Mouse (Mus musculus) Patski (cell line): ENCODE data around the gene Smim15. TPM values are rescaled to one million over a fixed set of nuclear protein-coding genes. Genes with fewer than 3 reads are reported as not detected.

Source experiments
- ATAC-seq: fragments of 100-300 bp; one replicate; pipeline ENCODE4 v1.8.0; 2021
- CTCF ChIA-PET: fragments of 350-600 bp; sonication (Branson Sonifier 250); formaldehyde crosslinking; loops from one replicate; lab custom pipeline; 2022; ENCODE audit warnings: inconsistent platforms; lab: Charles Lee
- POLR2A ChIA-PET: fragments of 350-600 bp; sonication (Branson Sonifier 250); formaldehyde crosslinking; loops from one replicate; lab custom pipeline; 2022; ENCODE audit warnings: antibody characterized with exemption, inconsistent platforms; lab: Charles Lee
- DNase-seq: peaks from one replicate; pipeline ENCODE4 v3.0.0-alpha.2; 2011; ENCODE audit warnings: low read depth, low spot score
- H3K27me3 ChIP-seq: fragments of 371-371 bp; one replicate; pipeline ENCODE4 v1.5.1; 2021
- CTCF ChIP-seq: fragments of 100-300 bp; IDR thresholded peaks from one replicate; pipeline ENCODE4 v1.5.1; 2021
- in situ Hi-C: fragments of 300-500 bp; cut with MboI; formaldehyde crosslinking; loops from 3 replicates; pipeline ENCODE4 v1.11.1; 2018; ENCODE audit warnings: low pct_unique_long_range_greater_than_20kb, mixed read lengths
- polyA plus RNA-seq: library from polyadenylated mRNA; unstranded; gene quantifications from one replicate; pipeline ENCODE4 v1.2.3, GENCODE M21; 2021

The Smim15 gene
- polyA plus RNA-seq = 69.3 TPM

- in situ Hi-C loops = loop anchor here (5.0 to 10.0 kb wide), 3 partner anchors 152 to 720 kb away; no protein-coding TSS in a partner anchor
Observed at GRCm38 (mm10) chr13:108044222-108044941, at the start of gene Smim15. Smim15 (plus strand) TSS chr13:108044446.

GRCm38 (mm10) chr13:107995211-107995610 is 49.0 kb upstream of the Smim15 start:
- no peak for TF ChIP-seq CTCF
- no peak for ATAC-seq
- no peak for DNase-seq
- in situ Hi-C loops = no loop called here
- H3K27me3 ChIP-seq = no peaks in the 10 kb centered on the region
- POLR2A ChIA-PET = no interaction called here
- CTCF ChIA-PET = interaction anchor here (0.8 to 1.8 kb wide), 3 partner anchors 11 to 77 kb away, joined by 3 to 6 read pairs (median 3); no protein-coding TSS in a partner anchor

More at GRCm38 (mm10) chr13:108044222-108044941, at the start of gene Smim15:
- CTCF ChIA-PET = interaction anchor here (1.0 to 1.3 kb wide), 2 partner anchors 153 to 583 kb away, joined by 3 to 4 read pairs; no protein-coding TSS in a partner anchor
- DNase-seq = peak; percentile 22
- POLR2A ChIA-PET = interaction anchor here (0.6 to 1.0 kb wide), 2 partner anchors 153 to 363 kb away, joined by 3 to 4 read pairs; no protein-coding TSS in a partner anchor
- peak; percentile 91 for ATAC-seq
- no peak for TF ChIP-seq CTCF
- H3K27me3 ChIP-seq = peaks cover 11% of the 10 kb centered on the region

GRCm38 (mm10) chr13:107996301-107996700 is 47.9 kb upstream of the Smim15 start:
- in situ Hi-C loops = no loop called here
- DNase-seq (no peak), ATAC-seq (no peak)
- CTCF ChIA-PET = no interaction called here
- POLR2A ChIA-PET = no interaction called here
- TF ChIP-seq CTCF = no peak
- H3K27me3 ChIP-seq = no peaks in the 10 kb centered on the region

GRCm38 (mm10) chr13:108007861-108008260 is 36.4 kb upstream of the Smim15 start:
- H3K27me3 ChIP-seq = no peaks in the 10 kb centered on the region
- ChIA-PET POLR2A (interaction anchor here (0.9 kb wide), 1 partner anchor 30 kb away, joined by 6 read pairs; no protein-coding TSS in a partner anchor), CTCF (interaction anchor here (0.9 kb wide), 1 partner anchor 9 kb away, joined by 3 read pairs; no protein-coding TSS in a partner anchor)
- TF ChIP-seq CTCF = no peak
- ATAC-seq = no peak
- no peak for DNase-seq
- in situ Hi-C loops = no loop called here

- in situ Hi-C loops = loop anchor here (10.0 kb wide), 1 partner anchor 118 kb away; no protein-coding TSS in a partner anchor
- ATAC-seq (peak; percentile 82), DNase-seq (peak; percentile 76)
- no peak for TF ChIP-seq CTCF
- POLR2A ChIA-PET = no interaction called here
- H3K27me3 ChIP-seq = no peaks in the 10 kb centered on the region
- CTCF ChIA-PET = interaction anchor here (0.7 to 2.6 kb wide), 2 partner anchors 20 to 28 kb away, joined by 4 to 9 read pairs; no protein-coding TSS in a partner anchor
Observed at GRCm38 (mm10) chr13:108013110-108013509, 31.1 kb upstream of the Smim15 start.

- no peaks in the 10 kb centered on the region for H3K27me3 ChIP-seq
- CTCF ChIA-PET = interaction anchor here (0.6 to 2.6 kb wide), 4 partner anchors 9 to 132 kb away, joined by 3 to 9 read pairs (median 3); no protein-coding TSS in a partner anchor
- in situ Hi-C loops = loop anchor here (10.0 kb wide), 1 partner anchor 119 kb away; no protein-coding TSS in a partner anchor
- ATAC-seq (peak; percentile 62), DNase-seq (peak; percentile 76)
- no peak for TF ChIP-seq CTCF
- POLR2A ChIA-PET = interaction anchor here (0.6 kb wide), 1 partner anchor 31 kb away, joined by 4 read pairs; no protein-coding TSS in a partner anchor
Observed at GRCm38 (mm10) chr13:108013839-108014238, 30.4 kb upstream of the Smim15 start.

- CTCF ChIA-PET = interaction anchor here (2.6 kb wide), 1 partner anchor 26 kb away, joined by 9 read pairs; no protein-coding TSS in a partner anchor
- ATAC-seq (no peak), DNase-seq (no peak)
- TF ChIP-seq CTCF = no peak
- POLR2A ChIA-PET = no interaction called here
- H3K27me3 ChIP-seq = no peaks in the 10 kb centered on the region
- in situ Hi-C loops = loop anchor here (10.0 kb wide), 1 partner anchor 120 kb away; no protein-coding TSS in a partner anchor
Observed at GRCm38 (mm10) chr13:108015166-108015565, 29.1 kb upstream of the Smim15 start.

- ChIA-PET POLR2A (no interaction called here), CTCF (no interaction called here)
- no peak for TF ChIP-seq CTCF
- DNase-seq = no peak
- in situ Hi-C loops = loop anchor here (10.0 kb wide), 1 partner anchor 123 kb away; no protein-coding TSS in a partner anchor
- H3K27me3 ChIP-seq = no peaks in the 10 kb centered on the region
- no peak for ATAC-seq
Observed at GRCm38 (mm10) chr13:108017349-108017748, 26.9 kb upstream of the Smim15 start.

- ChIA-PET CTCF (no interaction called here), POLR2A (no interaction called here)
- no peak for DNase-seq
- peak; percentile 60 for ATAC-seq
- no peaks in the 10 kb centered on the region for H3K27me3 ChIP-seq
- TF ChIP-seq CTCF = no peak
- in situ Hi-C loops = no loop called here
Observed at GRCm38 (mm10) chr13:108025802-108026201, 18.4 kb upstream of the Smim15 start.

GRCm38 (mm10) chr13:108032789-108033188 is 11.5 kb upstream of the Smim15 start:
- in situ Hi-C loops = no loop called here
- POLR2A ChIA-PET = no interaction called here

More at GRCm38 (mm10) chr13:108032789-108033188, 11.5 kb upstream of the Smim15 start:
- no peaks in the 10 kb centered on the region for H3K27me3 ChIP-seq
- no peak for ATAC-seq
- TF ChIP-seq CTCF = no peak
- CTCF ChIA-PET = interaction anchor here (1.7 kb wide), 1 partner anchor 48 kb away, joined by 5 read pairs; no protein-coding TSS in a partner anchor
- no peak for DNase-seq
